In genomic region chr10:21680789-21681188, GRCm38 (mm10) we compare ENCODE assay signal across 16 mouse cellular contexts.
A peak's percentile ranks its signal among the peaks of the same experiment; 100 is the strongest.
DNase-seq lines count a peak whose midpoint lies in the region; ATAC-seq lines count a peak whose summit lies in the region.
"Had no signal": no experiment of that assay in that cellular context is flagged by ENCODE, and none has a peak within 500 bp of the region (broad histone marks: within the 10 kb centered on the region; RNA-seq: fewer than 3 reads in every experiment).

No protein-coding gene starts in this region.

- 20% methylated on average over 4 of the region's 4 CpGs for WGBS in forebrain, embryonic 12.5 days
- 21% methylated on average over 4 of the region's 4 CpGs for WGBS in hindbrain, embryonic 13.5 days
- WGBS in midbrain, embryonic 14.5 days = 20% methylated on average over 4 of the region's 4 CpGs

- no peaks in the 10 kb centered on the region for H3K27me3 ChIP-seq in forebrain, embryonic 12.5 days
- H3K27me3 ChIP-seq in hindbrain, embryonic 13.5 days = no peaks in the 10 kb centered on the region
- H3K27me3 ChIP-seq in midbrain, embryonic 14.5 days (ENCODE audit: control insufficient read depth, insufficient read depth, low read length) = no peaks in the 10 kb centered on the region
- H3K27me3 ChIP-seq: embryonic facial prominence, embryonic 13.5 days; heart, embryonic 13.5 days had no signal

- no peaks in the 10 kb centered on the region for H3K9me3 ChIP-seq in forebrain, embryonic 12.5 days
- H3K9me3 ChIP-seq in hindbrain, embryonic 13.5 days = no peaks in the 10 kb centered on the region
- no peaks in the 10 kb centered on the region for H3K9me3 ChIP-seq in midbrain, embryonic 14.5 days (ENCODE audit: control insufficient read depth, low read length)
- H3K9me3 ChIP-seq: embryonic facial prominence, embryonic 13.5 days had no signal

- peak; percentile 73; the same call in 1 of the 2 replicates for ATAC-seq in forebrain, embryonic 12.5 days (ENCODE audit: low FRiP score)
- ATAC-seq in hindbrain, embryonic 13.5 days (ENCODE audit: low FRiP score) = peak; percentile 80
- no peak for ATAC-seq in midbrain, embryonic 14.5 days (ENCODE audit: low FRiP score, low TSS enrichment)

- H3K4me2 ChIP-seq in forebrain, embryonic 12.5 days = no peak overlapping the region
- no peak overlapping the region for H3K4me2 ChIP-seq in hindbrain, embryonic 13.5 days
- no peak overlapping the region for H3K4me2 ChIP-seq in midbrain, embryonic 14.5 days (ENCODE audit: low read length)
- H3K4me2 ChIP-seq: embryonic facial prominence, embryonic 13.5 days; heart, embryonic 13.5 days had no signal

- peak overlapping the region; percentile 55 for H3K27ac ChIP-seq in brown adipose tissue, adult 24 weeks (replicated peaks; ENCODE audit: low read depth, low read length)
- H3K27ac ChIP-seq in forebrain, embryonic 12.5 days = no peak overlapping the region
- H3K27ac ChIP-seq in hindbrain, embryonic 13.5 days = no peak overlapping the region
- no peak overlapping the region for H3K27ac ChIP-seq in midbrain, embryonic 14.5 days (replicated peaks; ENCODE audit: low read depth, low read length)
- H3K27ac ChIP-seq: embryonic facial prominence, embryonic 13.5 days; heart, embryonic 13.5 days; liver, embryonic 14.5 days had no signal

- no peak overlapping the region for H3K4me3 ChIP-seq in brown adipose tissue, adult 24 weeks (ENCODE audit: insufficient read depth, low read depth, low read length)
- no peak overlapping the region for H3K4me3 ChIP-seq in forebrain, embryonic 12.5 days (replicated peaks)
- H3K4me3 ChIP-seq in hindbrain, embryonic 13.5 days = no peak overlapping the region
- H3K4me3 ChIP-seq in midbrain, embryonic 14.5 days (replicated peaks; ENCODE audit: low read depth, low read length) = no peak overlapping the region
- H3K4me3 ChIP-seq: embryonic facial prominence, embryonic 13.5 days; heart, embryonic 13.5 days had no signal

- H3K36me3 ChIP-seq in forebrain, embryonic 12.5 days (replicated peaks) = no peaks in the 10 kb centered on the region
- H3K36me3 ChIP-seq in hindbrain, embryonic 13.5 days = no peaks in the 10 kb centered on the region
- no peaks in the 10 kb centered on the region for H3K36me3 ChIP-seq in midbrain, embryonic 14.5 days (ENCODE audit: control insufficient read depth, insufficient read depth, low read length)
- H3K36me3 ChIP-seq: embryonic facial prominence, embryonic 13.5 days; heart, embryonic 13.5 days had no signal

- peak overlapping the region; percentile 7; the same call in 1 of the 2 replicates for H3K9ac ChIP-seq in forebrain, embryonic 12.5 days
- H3K9ac ChIP-seq in hindbrain, embryonic 13.5 days = no peak overlapping the region
- H3K9ac ChIP-seq in midbrain, embryonic 14.5 days (replicated peaks; ENCODE audit: low read length) = no peak overlapping the region
- H3K9ac ChIP-seq: embryonic facial prominence, embryonic 13.5 days; heart, embryonic 13.5 days; liver, embryonic 14.5 days had no signal

- DNase-seq in midbrain, embryonic 14.5 days = peak; percentile 67
- DNase-seq in adrenal gland, adult 18-20 months (ENCODE audit: low spot score in 2 of 2) = no peak
- DNase-seq in liver = no peak
- DNase-seq in spleen, postnatal 36 days (ENCODE audit: low spot score in 2 of 2) = no peak
- no peak for DNase-seq in heart, postnatal 36 days
- DNase-seq: adrenal gland, postnatal 25 days; cerebellum, postnatal 25 days; gastrocnemius, postnatal 25 days; kidney, adult 2 months; thymus, postnatal 4 days had no signal

- H3K4me1 ChIP-seq in brown adipose tissue, adult 24 weeks (ENCODE audit: control insufficient read depth, insufficient read depth, insufficient read length, low read length) = peaks cover 23% of the 10 kb centered on the region; the same call in 1 of the 2 replicates
- H3K4me1 ChIP-seq in forebrain, embryonic 12.5 days = peaks cover 19% of the 10 kb centered on the region
- peaks cover 15% of the 10 kb centered on the region for H3K4me1 ChIP-seq in hindbrain, embryonic 13.5 days (replicated peaks)
- peaks cover 11% of the 10 kb centered on the region; the same call in 1 of the 2 replicates for H3K4me1 ChIP-seq in midbrain, embryonic 14.5 days (ENCODE audit: control insufficient read depth, insufficient read depth, low read length)

- intact Hi-C loops in heart, postnatal 36 days (cut with DNase I) = loop anchor here (5.0 kb wide), 1 partner anchor 222 kb away; no protein-coding TSS in a partner anchor
